Mouse (Mus musculus): ENCODE results near the gene Ppip5k1.

GRCm38 (mm10) chr2:121268446-121268845 is 86.8 kb downstream of the Ppip5k1 start:
- TF ChIP-seq CTCF (IDR thresholded peaks at IDR 0.05; ENCODE audit: low read depth) (no peak), EP300 (IDR thresholded peaks at IDR 0.05; ENCODE audit: low read depth) (no peak)
